Mouse (Mus musculus): ENCODE results near the gene Trat1.

Gene Trat1

DNA sequence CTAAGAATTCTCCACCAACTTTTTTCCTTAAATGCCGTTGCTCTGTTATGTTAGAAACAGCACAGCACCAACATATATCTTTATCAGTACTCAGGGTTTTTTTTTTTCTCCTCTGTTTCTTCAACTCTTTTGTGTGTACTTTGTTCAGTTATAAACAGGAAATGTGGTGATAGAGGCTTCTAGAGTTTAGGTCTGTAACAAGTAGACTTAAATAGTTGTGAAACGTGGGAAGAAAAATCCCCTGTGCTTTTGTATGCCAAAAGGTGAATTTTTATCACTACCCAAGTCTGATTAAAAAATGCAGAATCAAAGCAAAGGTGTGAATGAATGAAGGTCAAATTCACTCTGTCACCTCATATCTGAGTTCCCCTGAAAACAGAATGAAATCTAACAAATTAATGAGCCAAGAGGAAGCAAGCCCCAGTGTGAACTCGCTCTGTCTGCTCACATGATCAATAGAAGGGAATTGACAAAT lies at the start of gene Trat1:
Gene Trat1 (minus strand): TSS at position 51 of the 475 bp plus-strand sequence.
- DNase-seq: no peak

DNA sequence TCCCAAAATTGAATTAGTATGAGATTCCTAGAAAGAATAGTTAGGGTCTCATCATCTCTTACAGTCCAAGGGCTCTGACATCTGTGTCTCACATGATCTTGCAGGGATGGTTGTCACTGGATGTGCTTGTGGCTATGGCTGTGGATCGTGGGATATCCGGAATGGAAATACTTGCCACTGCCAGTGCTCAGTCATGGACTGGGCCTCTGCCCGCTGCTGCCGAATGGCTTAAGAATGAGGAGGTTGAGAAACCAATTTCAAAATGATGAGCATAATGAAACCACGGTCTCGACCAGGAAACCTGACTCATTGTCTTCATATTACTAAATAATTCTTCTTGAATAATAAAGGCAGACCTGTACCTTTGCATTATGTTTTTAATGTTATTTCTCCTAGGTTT lies 46.7 kb upstream of the Trat1 start:
- DNase-seq: no peak

DNA sequence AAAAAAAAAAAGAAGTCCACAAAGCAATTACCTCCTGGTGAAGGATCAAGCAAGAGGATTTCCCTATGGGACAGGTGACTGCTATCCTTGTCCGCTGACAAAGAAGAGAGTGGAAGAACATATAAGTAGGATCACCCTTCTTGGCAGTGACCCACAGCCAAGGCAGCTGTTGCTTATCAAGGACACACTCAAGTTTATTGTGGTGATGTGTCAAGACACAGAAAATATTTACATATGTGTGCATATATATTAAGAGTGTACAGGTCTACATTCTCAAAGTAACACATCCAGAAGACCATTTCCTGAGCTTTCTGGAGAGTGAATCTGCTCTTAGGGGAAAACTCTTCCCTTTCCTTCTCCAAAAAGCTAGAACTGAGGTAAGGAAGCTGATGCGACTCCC lies 44.9 kb upstream of the Trat1 start, which contains the start of gene Retnlb:
Gene Retnlb (plus strand): TSS at position 162 of the 400 bp plus-strand sequence.
- no peak for DNase-seq

DNA sequence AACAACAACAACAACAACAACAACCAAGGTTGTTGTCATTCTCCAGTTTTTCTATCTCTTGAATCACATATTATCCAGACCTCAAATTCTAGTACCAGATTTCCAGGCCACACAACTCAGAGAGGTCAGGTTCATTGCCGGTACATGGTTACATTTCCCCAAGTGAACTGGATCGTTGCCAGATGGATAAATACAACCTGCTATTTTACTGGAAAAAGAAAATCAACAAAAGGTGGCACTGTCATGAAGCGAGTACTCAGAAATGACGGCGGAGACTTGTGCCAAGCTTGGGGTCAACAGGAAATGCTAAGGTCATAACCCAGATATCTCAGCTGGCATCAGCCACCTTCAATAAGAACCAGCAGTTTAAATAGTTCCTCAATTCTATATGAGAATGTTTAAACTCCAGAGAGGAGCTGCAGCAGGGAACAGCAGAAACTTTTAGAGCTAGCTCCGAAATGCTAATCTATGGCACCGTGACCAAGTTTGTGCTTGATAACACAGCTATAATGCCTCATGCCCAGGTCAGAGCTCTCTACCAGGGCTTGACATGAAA lies 40.1 kb upstream of the Trat1 start:
- no peak for DNase-seq

DNA sequence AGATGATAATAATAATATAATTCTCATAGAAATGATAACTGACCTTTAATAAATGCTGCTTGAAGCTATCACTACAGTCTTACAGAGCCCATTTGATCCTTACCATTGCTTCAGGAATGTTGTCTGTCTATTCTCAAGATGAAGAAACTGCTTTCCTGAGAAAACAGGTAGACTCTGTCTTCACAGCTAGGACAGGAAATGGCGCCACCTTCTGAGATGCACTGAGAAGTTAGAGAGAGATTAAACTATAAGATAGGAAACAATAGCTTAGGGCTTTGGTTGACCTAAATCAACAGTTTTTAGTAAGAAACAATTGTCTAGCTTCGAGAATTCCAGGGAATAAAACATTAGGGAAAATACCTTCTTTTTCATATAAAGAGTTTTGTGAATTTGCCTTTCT lies 37.6 kb upstream of the Trat1 start:
- peak; percentile 43 to 49 for DNase-seq

DNA sequence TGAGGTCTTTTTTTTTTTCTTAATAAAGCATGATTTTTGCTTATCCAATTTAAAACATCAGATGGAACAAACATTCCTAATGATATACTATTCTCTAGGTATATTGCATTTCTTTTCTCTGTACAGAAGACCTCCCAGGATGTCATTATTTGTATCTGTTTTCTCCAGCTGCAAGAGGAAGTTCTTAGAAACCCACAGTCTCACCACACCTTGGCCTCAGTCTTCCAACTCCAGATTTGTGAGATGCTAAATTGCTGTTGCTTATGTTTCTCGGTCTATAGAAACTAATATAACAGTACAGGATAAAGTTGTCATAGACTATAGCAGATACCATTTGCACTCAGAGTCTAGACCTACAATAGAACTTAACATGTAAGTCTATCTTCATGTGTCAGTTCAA lies 34.7 kb upstream of the Trat1 start:
- DNase-seq: no peak

DNA sequence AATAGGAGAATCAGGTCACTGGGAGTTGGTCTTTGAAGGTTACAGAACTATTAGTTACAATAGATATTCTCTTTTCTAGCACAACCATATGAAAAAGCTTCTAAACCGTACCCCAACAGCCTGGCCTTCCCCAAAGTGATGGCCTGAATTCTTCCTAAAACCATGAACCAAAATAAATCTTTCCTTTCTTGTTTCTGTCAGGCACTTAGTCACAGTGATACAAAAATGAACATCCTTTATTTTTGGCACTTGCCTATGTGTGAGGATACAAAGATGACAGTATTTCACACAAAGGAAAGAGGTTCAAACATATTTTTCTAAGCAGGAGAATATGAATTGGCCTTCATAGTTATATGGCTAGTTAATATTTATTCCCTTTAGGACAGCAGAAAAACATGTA lies 33.6 kb upstream of the Trat1 start:
- no peak for DNase-seq

DNA sequence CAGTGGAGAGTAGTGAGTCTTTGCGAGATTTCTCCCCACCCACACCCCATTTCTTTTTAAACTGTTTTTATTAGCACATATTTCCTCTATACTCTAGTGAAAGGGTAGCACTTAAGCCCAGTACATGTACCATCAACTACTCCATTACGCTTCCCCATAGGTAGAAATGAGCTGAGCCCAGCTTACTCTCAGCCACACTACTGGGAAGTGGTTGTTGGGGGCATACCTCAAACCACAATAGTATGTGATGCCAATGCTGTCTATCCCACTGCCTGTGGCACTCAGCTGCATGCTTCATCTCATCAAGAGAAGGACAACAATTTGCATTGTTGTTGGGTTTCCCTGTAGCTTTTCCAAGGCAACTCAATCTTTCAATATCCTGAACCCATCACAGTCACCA lies 29.1 kb upstream of the Trat1 start:
- DNase-seq: no peak

DNA sequence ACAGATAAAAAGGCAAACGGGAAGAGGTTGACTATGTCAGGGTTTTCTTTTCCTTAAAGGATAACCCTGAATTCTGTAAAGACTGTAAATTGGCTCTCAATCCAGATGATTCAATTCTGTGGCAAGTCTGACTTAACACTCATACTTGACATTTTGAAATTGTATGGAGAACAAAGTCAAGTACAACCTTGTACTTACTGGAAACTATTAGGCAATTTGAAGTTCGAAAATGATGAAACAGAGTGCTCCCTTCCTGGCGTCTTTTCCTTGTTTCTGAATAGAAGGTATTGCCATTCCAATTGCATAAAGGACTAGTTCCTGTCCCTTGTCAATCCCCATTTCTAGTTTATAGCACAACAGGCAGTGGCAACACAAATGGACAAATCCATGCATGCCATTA lies 27.6 kb upstream of the Trat1 start:
- DNase-seq: no peak

DNA sequence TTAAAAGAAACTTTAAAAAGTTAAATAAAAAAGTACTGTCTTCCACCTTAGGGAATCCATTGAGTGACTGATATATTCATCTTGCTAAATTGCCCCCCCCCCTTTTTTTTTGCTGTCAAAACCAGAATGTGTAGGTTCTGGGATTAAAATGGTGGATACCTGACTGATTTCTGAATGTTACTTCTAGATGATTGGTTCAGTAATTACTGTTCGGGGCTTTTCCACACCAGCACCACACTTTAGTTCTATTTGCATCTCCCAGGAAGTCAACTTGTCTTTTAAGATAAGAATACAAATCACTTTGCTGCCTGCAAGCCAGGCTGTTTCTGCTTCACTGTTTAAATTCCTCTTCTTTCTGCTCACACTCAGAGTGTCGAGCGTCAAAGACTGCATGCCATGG lies 26.5 kb upstream of the Trat1 start:
- DNase-seq: no peak

DNA sequence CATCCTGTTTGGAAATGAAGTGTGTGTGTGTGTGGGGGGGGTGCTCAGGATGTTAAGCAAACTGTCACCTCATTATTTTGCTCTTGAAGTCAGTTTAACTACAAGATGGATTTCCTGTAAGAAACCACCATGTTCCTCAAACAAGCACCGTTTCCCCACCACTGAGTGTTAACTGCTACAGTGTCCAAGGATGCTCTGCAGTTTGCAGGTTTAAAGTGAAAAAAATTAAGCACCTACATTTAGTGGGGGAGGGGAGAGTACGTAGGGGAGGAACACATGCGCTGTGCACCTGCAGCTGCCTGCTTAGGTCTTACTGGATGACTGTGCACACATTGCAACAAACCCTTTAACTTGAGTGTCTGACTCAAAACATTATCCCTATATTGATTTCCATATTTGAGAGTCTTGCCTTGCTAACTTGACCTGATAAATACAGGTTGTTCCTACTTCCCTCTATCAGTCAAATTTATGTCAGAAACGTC lies 16.9 kb upstream of the Trat1 start:
- no peak for DNase-seq

DNA sequence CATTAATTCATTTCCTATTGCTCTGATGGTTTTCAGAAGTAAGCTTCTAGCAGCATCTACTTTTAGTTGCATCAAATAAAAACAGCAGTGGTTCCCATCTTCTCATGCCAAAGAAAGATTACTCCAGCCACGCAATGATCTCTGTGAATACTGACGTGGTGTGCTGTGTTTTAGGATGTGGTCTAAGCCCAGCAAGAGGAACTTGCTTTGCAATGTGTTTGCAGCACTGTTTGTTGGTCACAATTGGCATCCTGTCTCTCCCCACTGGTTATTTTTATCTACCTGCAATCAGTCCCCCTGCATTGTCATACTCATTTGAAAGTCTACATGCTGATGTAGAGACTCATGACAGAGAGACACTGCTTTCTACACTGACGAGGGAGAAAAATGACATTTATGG lies 14.4 kb upstream of the Trat1 start:
- DNase-seq: no peak

DNA sequence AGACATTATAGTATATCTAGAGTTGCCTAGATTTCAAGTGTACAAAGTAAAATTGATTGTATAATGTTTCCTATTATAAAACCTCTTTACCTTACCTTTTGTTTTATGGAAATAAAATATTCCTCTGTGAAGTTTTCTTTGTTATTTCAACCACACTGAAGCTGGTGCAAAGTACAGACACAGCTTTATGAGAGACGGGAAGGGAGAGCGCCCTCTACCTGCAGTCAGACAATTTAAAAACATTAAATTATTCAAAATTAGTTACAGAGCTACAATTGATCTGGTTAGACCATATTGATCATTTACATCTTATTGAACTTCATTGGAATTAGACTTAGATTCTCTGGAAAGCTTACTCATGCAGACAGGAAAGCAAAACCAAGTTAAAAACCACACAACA lies 5.4 kb upstream of the Trat1 start:
- DNase-seq: no peak

DNA sequence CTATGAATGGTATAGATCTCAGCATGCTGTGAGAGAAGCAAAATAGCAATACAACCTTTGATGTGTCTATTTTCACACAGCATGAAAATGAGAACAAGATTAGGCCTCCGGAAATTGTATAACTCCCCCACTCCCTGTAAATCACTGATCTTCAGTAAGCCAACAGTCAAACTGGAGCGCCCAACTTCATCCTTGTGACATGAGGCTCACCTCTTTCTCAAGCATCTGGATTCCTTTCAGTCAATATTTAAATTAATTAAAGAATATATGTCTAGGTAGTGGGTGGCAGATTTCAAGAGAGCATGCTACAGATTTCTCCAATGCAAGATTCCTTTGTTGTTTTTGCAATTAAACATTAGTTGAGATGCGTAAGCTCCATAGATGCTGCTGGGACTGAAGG lies 2.6 kb downstream of the Trat1 start:
- DNase-seq: no peak

DNA sequence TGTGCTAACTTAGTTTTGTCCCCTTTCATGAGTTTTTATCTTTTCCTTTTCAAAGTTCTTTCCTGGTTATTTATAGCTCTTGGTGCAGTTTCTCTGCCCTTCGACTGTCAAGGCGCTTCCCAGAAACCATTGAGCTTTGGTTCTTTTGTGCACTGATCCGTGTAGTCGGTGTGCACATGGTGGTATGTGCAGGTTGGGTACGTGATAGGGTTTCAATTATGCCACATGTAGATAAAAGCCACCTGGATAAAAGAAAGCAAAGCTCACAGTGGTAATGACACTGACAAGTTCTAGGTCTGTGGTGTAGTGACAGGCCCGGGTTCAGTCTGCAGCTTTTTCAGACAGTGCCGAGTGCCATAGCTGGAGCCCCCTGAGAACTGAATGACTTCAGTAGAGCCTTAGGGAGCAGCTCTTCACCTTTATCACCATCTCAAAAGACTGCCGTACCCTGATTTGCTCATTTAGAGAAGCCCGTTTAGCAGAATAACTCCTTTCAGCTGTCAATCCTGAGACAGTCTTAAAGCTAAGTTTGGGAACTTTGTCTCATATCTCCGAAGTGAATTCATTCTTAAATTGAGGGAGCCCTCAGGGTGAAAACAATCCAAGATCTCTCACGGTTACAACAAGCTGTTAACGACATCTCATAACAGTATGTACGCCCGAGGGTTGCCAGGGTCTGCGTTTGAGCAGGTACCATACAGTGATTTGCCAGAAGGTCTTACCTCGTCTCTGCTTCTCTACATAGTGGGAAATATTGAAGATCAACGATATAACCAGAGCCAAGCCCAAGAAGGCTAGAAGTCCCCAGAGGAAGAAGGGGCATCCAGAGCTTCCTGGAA lies 11.0 kb downstream of the Trat1 start:
- no peak for DNase-seq

DNA sequence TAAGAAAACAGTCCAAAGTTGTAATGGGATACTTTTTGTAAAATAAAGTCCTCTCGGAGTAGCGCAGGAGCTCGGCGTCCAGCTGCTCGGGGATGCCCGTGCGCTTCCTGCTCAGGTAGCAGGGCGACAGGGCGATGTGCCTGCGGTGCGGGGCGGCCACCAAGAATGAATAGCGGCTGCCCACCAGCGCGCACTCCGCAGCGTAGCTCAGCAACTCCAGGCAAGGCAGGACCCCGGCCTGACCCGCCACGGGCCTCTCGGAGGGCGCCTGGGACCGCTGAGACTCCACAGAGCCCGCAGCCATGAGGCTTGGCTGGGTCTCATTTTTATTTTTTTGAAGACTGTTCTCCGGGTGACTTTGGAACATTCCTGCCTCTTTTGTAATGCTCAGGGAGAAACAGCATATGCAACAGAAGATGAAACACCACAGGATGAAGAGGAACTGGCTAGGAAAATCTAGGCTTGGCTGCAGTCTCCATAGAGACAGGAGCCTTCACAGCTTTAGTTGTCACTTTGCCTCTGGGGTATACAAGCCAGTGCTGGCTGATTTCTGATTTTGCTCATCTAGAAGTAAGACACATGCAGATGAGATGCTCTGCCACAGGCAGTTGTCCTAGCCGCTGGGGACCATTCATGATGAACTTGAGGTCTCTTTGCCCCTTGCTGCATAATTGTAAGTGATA lies 21.5 kb downstream of the Trat1 start:
- DNase-seq: peak; percentile 24 to 36

DNA sequence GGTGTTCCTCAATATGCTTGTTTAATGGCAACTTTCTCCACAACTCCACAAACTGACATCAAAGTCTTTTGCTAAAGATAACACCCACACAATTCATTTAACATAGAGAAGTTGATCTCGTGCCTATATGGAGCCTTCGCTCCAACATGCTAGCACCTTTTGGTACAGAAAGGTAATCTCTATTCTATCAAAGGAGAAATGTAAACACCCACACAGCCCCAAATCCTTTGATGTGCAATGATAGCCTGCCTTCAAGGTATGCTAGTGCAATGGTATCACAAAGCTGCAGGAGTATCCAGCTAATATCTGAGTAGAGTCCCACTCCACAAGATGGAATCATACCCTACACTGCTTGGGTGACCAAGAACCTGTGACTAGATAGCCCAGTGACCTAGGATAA lies 26.4 kb downstream of the Trat1 start:
- DNase-seq: no peak

DNA sequence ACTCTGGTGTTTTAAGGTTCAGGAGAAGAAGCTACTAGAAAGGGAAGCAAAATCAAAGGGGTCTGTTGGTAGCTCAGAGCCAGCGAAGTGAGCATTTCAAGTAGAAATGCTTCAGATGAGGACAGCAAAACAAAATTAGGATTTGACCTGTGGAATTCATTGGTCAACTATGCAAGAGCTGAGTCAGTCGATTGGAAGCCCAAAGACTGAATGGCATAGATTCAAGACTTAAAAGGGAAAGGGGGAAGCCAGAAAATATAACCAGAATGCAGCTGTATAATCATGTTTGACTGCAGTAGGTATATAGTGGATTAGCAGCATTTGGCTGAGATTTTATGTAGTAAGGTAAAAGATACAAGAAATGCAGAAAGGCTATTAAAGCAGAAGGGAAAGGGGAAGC lies 26.8 kb downstream of the Trat1 start:
- DNase-seq: no peak

DNA sequence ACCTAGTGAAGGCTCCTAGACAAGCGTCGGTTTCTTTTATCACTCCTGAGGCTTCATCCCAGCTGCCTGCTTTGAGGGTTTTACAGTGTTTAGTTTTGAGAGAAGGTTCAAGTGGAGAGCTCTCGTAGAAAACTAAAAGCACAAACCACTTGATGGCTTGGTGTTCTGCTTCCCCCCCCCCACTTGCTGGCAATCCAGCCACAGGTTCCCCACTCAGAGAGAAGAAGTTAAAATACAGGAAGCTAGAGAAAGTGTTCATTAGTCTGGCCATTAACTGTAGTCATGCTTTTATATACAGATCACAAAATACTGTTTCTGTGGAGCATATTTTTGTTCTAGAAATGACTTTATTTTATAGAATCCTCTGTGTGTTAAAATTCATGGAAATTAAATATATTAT lies 30.3 kb downstream of the Trat1 start:
- DNase-seq: no peak

DNA sequence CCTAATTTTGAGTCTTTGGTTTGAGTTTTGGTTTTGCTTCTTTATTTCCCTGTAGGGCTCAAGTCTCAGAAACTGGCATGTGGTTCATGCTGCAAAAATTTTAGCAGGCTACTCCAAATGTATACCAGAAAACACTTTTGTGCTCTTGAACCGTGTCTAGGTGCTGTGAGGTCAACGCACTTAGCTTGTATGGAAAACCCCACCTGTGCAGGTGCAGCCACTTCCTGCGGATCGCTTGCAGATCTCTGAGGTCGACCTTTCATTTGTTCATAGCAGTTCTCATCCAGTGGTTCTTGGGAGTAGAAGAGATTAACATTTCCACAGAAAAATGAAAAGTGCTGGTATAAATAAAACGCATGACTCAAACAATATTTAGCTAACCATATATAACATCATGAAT lies 31.8 kb downstream of the Trat1 start:
- no peak for DNase-seq

DNA sequence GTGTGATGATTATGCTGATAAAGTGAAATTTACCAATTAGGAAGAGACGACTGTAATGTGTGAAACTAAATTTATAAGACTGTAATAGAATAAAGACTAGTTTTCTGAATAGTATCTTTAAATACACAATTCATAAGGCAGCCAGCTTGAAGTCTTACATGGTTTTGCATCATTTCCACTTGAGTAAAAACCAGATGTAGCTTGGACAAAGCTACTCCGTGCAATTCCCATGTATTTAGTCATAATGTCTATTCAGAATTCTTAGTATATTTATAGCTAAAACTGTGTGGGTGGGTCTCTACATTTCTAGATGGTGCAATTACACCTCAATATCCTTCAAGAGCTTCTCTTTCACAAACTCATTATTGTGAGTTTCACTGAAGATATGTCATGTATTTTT lies 33.4 kb downstream of the Trat1 start:
- no peak for DNase-seq

DNA sequence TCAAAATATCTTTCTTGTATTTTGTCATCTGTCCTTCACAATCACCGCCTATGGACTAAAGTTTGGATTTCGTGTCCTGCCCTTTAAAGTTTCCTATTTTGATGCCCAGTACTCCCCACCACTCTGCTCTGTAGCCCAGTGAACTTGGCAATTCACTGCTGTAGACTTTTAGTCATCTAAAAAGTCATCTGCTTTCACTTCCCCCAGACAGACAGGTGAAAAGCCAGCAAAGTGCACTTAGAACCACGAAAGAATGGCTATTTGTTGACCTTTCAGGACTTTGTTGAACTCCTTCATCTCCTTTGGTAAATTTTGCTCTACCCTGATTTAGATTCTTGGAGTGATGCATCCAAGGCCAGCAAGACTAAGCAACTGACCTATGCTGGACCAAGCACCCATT lies 34.9 kb downstream of the Trat1 start:
- DNase-seq: no peak

DNA sequence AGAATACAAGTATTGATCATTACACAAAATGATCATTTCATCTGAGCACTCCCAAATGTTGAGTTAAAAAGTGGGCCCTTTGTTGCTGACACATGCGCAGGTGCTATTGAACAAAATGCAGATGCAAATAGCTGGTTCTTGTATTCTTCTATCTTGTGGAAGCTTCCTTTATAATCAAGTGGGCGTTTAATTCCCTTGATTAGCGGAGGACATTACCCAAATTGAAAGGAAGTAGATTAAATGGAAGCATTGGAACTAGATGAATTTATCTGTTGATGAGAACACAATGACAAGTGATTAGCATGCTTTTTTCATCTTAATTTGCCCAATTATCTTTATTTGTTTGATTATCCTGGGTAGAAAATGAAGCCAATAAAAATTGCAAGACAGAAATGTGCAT lies 51.6 kb downstream of the Trat1 start:
- no peak for DNase-seq

DNA sequence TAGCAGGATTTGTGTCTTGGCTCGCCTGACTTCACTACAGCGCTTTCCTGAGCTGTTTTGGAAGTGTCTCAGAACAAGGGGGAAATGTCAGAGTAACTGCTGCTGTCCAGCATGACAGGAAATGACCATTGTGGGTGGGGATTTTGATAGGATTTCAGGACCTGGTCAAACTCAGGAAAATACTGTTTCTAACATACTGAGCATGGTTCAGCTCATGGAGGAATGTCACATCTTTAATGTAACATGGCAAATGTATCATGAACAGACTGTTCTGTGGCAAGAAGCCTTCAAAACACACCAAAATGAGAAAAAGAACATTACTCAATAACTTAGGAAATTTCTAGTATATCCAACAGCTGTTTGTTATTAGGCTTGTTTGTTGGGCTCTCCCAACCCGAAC lies 52.1 kb downstream of the Trat1 start:
- no peak for DNase-seq

All from cerebellum, postnatal 14 days (tissue).